Mouse (Mus musculus): ENCODE measurements around the gene B230104I21Rik. TPM values are rescaled to one million over a fixed set of nuclear protein-coding genes. Genes with fewer than 3 reads are reported as not detected.

The B230104I21Rik gene
- polyA plus RNA-seq, 1 experiment from 2014 or later, result 0.17 TPM

DNA sequence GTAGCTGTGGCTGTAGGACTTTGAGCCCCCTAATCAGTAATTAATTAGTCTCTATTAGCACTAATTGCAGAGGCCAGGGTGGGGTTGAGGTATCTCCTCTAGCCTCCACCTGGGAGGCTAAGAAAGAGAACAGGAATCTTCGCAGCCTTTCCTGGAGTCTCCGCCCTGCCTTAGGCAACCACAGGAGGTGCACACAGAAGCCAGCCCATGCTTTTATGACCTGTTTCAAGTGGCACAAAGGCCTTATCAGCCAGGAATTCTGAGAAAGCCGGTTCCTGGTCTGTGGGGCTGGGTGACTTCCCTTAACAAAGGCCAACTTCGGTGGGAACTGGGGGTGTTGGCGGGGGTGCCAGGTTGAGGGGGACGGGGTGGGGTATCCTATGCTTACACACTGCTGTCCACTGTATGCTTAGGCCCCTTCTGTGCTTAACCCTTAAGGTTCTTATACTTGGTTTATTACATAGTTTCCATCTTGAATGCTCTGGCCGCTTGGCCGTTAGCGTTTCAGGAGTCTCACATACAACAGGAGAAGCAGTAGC lies 23.9 kb downstream of the B230104I21Rik start:
- Histone ChIP-seq H3K4me1 (ENCODE audit: control insufficient read depth, insufficient read depth, low read length) (peaks cover 30% of the 10 kb centered on the region), H3K9me3 (replicated peaks; ENCODE audit: control insufficient read depth, low read length) (0 out of 2 replicates have a peak, but pooled peaks cover 2% of the 10 kb centered on the region), H3K4me2 (ENCODE audit: low read depth, low read length) (no peak overlapping the region), H3K36me3 (ENCODE audit: control insufficient read depth, insufficient read depth) (no peaks in the 10 kb centered on the region), H3K9ac (ENCODE audit: low read length) (no peak overlapping the region; the same call in 1 of the 2 replicates), H3K4me3 (ENCODE audit: low read length) (no peak overlapping the region), H3K27me3 (ENCODE audit: control insufficient read depth, insufficient read depth, low read length) (no peaks in the 10 kb centered on the region), H3K27ac (ENCODE audit: low read length) (peak overlapping the region; percentile 79)
- WGBS, result 62% methylated on average over 9 of the region's 9 CpGs
- ATAC-seq (replicated peaks; ENCODE audit: extremely low read depth, insufficient read depth, low FRiP score), result no peak

- ATAC-seq (replicated peaks; ENCODE audit: extremely low read depth, insufficient read depth, low FRiP score), result no peak
- no peak overlapping the region for H3K4me2 ChIP-seq (ENCODE audit: low read depth, low read length)
- peak overlapping the region; percentile 30; the same call in 1 of the 2 replicates for H3K27ac ChIP-seq (ENCODE audit: low read length)
- no peak overlapping the region for H3K4me3 ChIP-seq (ENCODE audit: low read length)
- H3K36me3 ChIP-seq (ENCODE audit: control insufficient read depth, insufficient read depth), result no peaks in the 10 kb centered on the region
- 82% methylated on average over 6 of the region's 7 CpGs for WGBS
- H3K9ac ChIP-seq (ENCODE audit: low read length), result no peak overlapping the region
- no peaks in the 10 kb centered on the region for H3K27me3 ChIP-seq (ENCODE audit: control insufficient read depth, insufficient read depth, low read length)
- H3K4me1 ChIP-seq (ENCODE audit: control insufficient read depth, insufficient read depth, low read length), result peaks cover 30% of the 10 kb centered on the region
- H3K9me3 ChIP-seq (replicated peaks; ENCODE audit: control insufficient read depth, low read length), result no peaks in the 10 kb centered on the region
Measured at GRCm38 (mm10) chr4:154360441-154360840, 24.5 kb downstream of the B230104I21Rik start.

DNA sequence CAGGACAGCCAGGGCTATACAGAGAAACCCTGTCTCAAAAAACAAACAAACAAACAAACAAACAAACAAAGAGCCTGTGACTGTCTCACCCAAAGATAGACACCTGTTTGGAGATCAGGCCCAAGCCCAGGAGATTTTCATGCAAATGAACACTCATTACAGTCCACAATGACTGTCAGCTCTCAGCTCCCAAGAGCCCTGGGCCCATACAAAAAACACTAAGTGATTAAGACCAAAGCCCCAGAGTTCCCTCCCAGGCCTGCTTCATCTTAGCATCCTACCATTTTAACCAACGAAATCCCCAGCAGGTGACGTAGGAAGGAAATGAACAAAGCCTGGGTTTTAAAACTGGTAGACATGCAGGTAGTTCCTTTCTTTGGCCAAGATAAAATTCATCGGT lies 24.9 kb downstream of the B230104I21Rik start:
- no peak for ATAC-seq (replicated peaks; ENCODE audit: extremely low read depth, insufficient read depth, low FRiP score)
- Histone ChIP-seq H3K36me3 (ENCODE audit: control insufficient read depth, insufficient read depth) (no peaks in the 10 kb centered on the region), H3K27ac (ENCODE audit: low read length) (no peak overlapping the region), H3K9me3 (replicated peaks; ENCODE audit: control insufficient read depth, low read length) (no peaks in the 10 kb centered on the region), H3K27me3 (ENCODE audit: control insufficient read depth, insufficient read depth, low read length) (no peaks in the 10 kb centered on the region), H3K4me2 (ENCODE audit: low read depth, low read length) (no peak overlapping the region), H3K4me3 (ENCODE audit: low read length) (no peak overlapping the region), H3K4me1 (ENCODE audit: control insufficient read depth, insufficient read depth, low read length) (peaks cover 30% of the 10 kb centered on the region), H3K9ac (ENCODE audit: low read length) (no peak overlapping the region)
- WGBS, result 91% methylated on average over 3 of the region's 3 CpGs

GRCm38 (mm10) chr4:154364752-154365151 lies 28.8 kb downstream of the B230104I21Rik start:
- Histone ChIP-seq H3K4me1 (ENCODE audit: control insufficient read depth, insufficient read depth, low read length) (peaks cover 7% of the 10 kb centered on the region), H3K9me3 (replicated peaks; ENCODE audit: control insufficient read depth, low read length) (no peaks in the 10 kb centered on the region), H3K36me3 (ENCODE audit: control insufficient read depth, insufficient read depth) (no peaks in the 10 kb centered on the region), H3K4me3 (ENCODE audit: low read length) (no peak overlapping the region), H3K9ac (ENCODE audit: low read length) (no peak overlapping the region), H3K4me2 (ENCODE audit: low read depth, low read length) (no peak overlapping the region), H3K27me3 (ENCODE audit: control insufficient read depth, insufficient read depth, low read length) (no peaks in the 10 kb centered on the region), H3K27ac (ENCODE audit: low read length) (no peak overlapping the region)
- WGBS, result 79% methylated on average over 2 of the region's 2 CpGs
- ATAC-seq (replicated peaks; ENCODE audit: extremely low read depth, insufficient read depth, low FRiP score), result no peak

GRCm38 (mm10) chr4:154366836-154367235 lies 30.9 kb downstream of the B230104I21Rik start:
- H3K36me3 ChIP-seq (ENCODE audit: control insufficient read depth, insufficient read depth), result no peaks in the 10 kb centered on the region
- no peak overlapping the region for H3K9ac ChIP-seq (ENCODE audit: low read length)
- WGBS, result 84% methylated on average over 6 of the region's 6 CpGs
- no peak for ATAC-seq (replicated peaks; ENCODE audit: extremely low read depth, insufficient read depth, low FRiP score)
- H3K27me3 ChIP-seq (ENCODE audit: control insufficient read depth, insufficient read depth, low read length), result no peaks in the 10 kb centered on the region
- H3K9me3 ChIP-seq (replicated peaks; ENCODE audit: control insufficient read depth, low read length), result no peaks in the 10 kb centered on the region
- H3K4me2 ChIP-seq (ENCODE audit: low read depth, low read length), result no peak overlapping the region
- peaks cover 7% of the 10 kb centered on the region; the same call in 1 of the 2 replicates for H3K4me1 ChIP-seq (ENCODE audit: control insufficient read depth, insufficient read depth, low read length)
- no peak overlapping the region for H3K4me3 ChIP-seq (ENCODE audit: low read length)
- no peak overlapping the region for H3K27ac ChIP-seq (ENCODE audit: low read length)

GRCm38 (mm10) chr4:154369089-154369488 lies 33.2 kb downstream of the B230104I21Rik start:
- H3K36me3 ChIP-seq (ENCODE audit: control insufficient read depth, insufficient read depth), result no peaks in the 10 kb centered on the region
- H3K4me1 ChIP-seq (ENCODE audit: control insufficient read depth, insufficient read depth, low read length), result peaks cover 7% of the 10 kb centered on the region; the same call in 1 of the 2 replicates
- H3K27ac ChIP-seq (ENCODE audit: low read length), result no peak overlapping the region
- H3K9me3 ChIP-seq (replicated peaks; ENCODE audit: control insufficient read depth, low read length), result no peaks in the 10 kb centered on the region
- no peak for ATAC-seq (replicated peaks; ENCODE audit: extremely low read depth, insufficient read depth, low FRiP score)
- H3K4me2 ChIP-seq (ENCODE audit: low read depth, low read length), result no peak overlapping the region
- no peak overlapping the region for H3K4me3 ChIP-seq (ENCODE audit: low read length)
- H3K9ac ChIP-seq (ENCODE audit: low read length), result no peak overlapping the region
- no peaks in the 10 kb centered on the region for H3K27me3 ChIP-seq (ENCODE audit: control insufficient read depth, insufficient read depth, low read length)
- WGBS, result 66% methylated on average over 5 of the region's 5 CpGs

- no peaks in the 10 kb centered on the region for H3K9me3 ChIP-seq (replicated peaks; ENCODE audit: control insufficient read depth, low read length)
- H3K36me3 ChIP-seq (ENCODE audit: control insufficient read depth, insufficient read depth), result no peaks in the 10 kb centered on the region
- no peak overlapping the region for H3K9ac ChIP-seq (ENCODE audit: low read length)
- no peaks in the 10 kb centered on the region for H3K27me3 ChIP-seq (ENCODE audit: control insufficient read depth, insufficient read depth, low read length)
- 65% methylated on average over 8 of the region's 8 CpGs for WGBS
- peaks cover 7% of the 10 kb centered on the region; the same call in 1 of the 2 replicates for H3K4me1 ChIP-seq (ENCODE audit: control insufficient read depth, insufficient read depth, low read length)
- no peak overlapping the region for H3K4me2 ChIP-seq (ENCODE audit: low read depth, low read length)
- H3K4me3 ChIP-seq (ENCODE audit: low read length), result no peak overlapping the region
- H3K27ac ChIP-seq (ENCODE audit: low read length), result no peak overlapping the region
- ATAC-seq (replicated peaks; ENCODE audit: extremely low read depth, insufficient read depth, low FRiP score), result no peak
Measured at GRCm38 (mm10) chr4:154370841-154371240, 34.9 kb downstream of the B230104I21Rik start.

GRCm38 (mm10) chr4:154371542-154372247 lies 35.8 kb downstream of the B230104I21Rik start:
- no peak overlapping the region for H3K9ac ChIP-seq (ENCODE audit: low read length)
- H3K27ac ChIP-seq (ENCODE audit: low read length), result no peak overlapping the region
- no peak overlapping the region for H3K4me2 ChIP-seq (ENCODE audit: low read depth, low read length)
- H3K4me1 ChIP-seq (ENCODE audit: control insufficient read depth, insufficient read depth, low read length), result peaks cover 9% of the 10 kb centered on the region; the same call in 1 of the 2 replicates
- H3K36me3 ChIP-seq (ENCODE audit: control insufficient read depth, insufficient read depth), result no peaks in the 10 kb centered on the region
- no peaks in the 10 kb centered on the region for H3K27me3 ChIP-seq (ENCODE audit: control insufficient read depth, insufficient read depth, low read length)
- no peaks in the 10 kb centered on the region for H3K9me3 ChIP-seq (replicated peaks; ENCODE audit: control insufficient read depth, low read length)
- H3K4me3 ChIP-seq (ENCODE audit: low read length), result no peak overlapping the region
- no peak for ATAC-seq (replicated peaks; ENCODE audit: extremely low read depth, insufficient read depth, low FRiP score)
- 59% methylated on average over 13 of the region's 13 CpGs for WGBS

- Histone ChIP-seq H3K9ac (ENCODE audit: low read length) (no peak overlapping the region), H3K4me2 (ENCODE audit: low read depth, low read length) (no peak overlapping the region), H3K27ac (ENCODE audit: low read length) (no peak overlapping the region), H3K36me3 (ENCODE audit: control insufficient read depth, insufficient read depth) (no peaks in the 10 kb centered on the region), H3K4me3 (ENCODE audit: low read length) (no peak overlapping the region), H3K4me1 (ENCODE audit: control insufficient read depth, insufficient read depth, low read length) (peaks cover 5% of the 10 kb centered on the region; the same call in 1 of the 2 replicates), H3K9me3 (replicated peaks; ENCODE audit: control insufficient read depth, low read length) (no peaks in the 10 kb centered on the region), H3K27me3 (ENCODE audit: control insufficient read depth, insufficient read depth, low read length) (no peaks in the 10 kb centered on the region; the same call in 1 of the 2 replicates)
- WGBS, result 73% methylated on average over 10 of the region's 10 CpGs
- no peak for ATAC-seq (replicated peaks; ENCODE audit: extremely low read depth, insufficient read depth, low FRiP score)
Measured at GRCm38 (mm10) chr4:154375939-154376625, 40.2 kb downstream of the B230104I21Rik start.
